Mouse (Mus musculus) central nervous system, embryonic 14 days (tissue): ENCODE data around the gene Noxa1. TPM values are rescaled to one million over a fixed set of nuclear protein-coding genes. Genes with fewer than 3 reads are reported as not detected.

Source experiments
- polyA plus RNA-seq: library from polyadenylated mRNA; depleted of rRNA; stranded (reverse); fragments of >200 nt; gene quantifications from 2 replicates; pipeline ENCODE4 v1.2.3, GENCODE M21; 2012; rRNA removed

Noxa1 gene
- 0.24 TPM in 1 of 2 replicates, not detected in the other for polyA plus RNA-seq

GRCm38 (mm10) chr2:25095109-25095850 lies at the start of gene Noxa1:
Gene Noxa1 (minus strand): TSS chr2:25095149.

GRCm38 (mm10) chr2:25080076-25080475 lies 14.9 kb downstream of the Noxa1 start, which contains the start of gene Entpd8:
Gene Entpd8 (plus strand): TSS chr2:25080304.

GRCm38 (mm10) chr2:25054221-25055067 lies 40.5 kb downstream of the Noxa1 start, which contains the start of gene Nsmf:
Gene Nsmf (plus strand): TSS chr2:25054355.

Other genes with a start within 250 kb of the Noxa1 start
- gene Ehmt1, start 175.5 kb downstream of the Noxa1 start, polyA plus RNA-seq: 121 and 131 TPM in 2 replicates
- gene Arrdc1, start 159.9 kb downstream of the Noxa1 start, polyA plus RNA-seq: 56.1 and 59.7 TPM in 2 replicates
- gene Zmynd19, start 145.4 kb downstream of the Noxa1 start, polyA plus RNA-seq: 37.8 and 41.6 TPM in 2 replicates
- 36.8 TPM in 2 replicates for gene Dph7, start 132.7 kb downstream of the Noxa1 start, polyA plus RNA-seq
- 109 and 115 TPM in 2 replicates for gene Mrpl41, start 120.1 kb downstream of the Noxa1 start, polyA plus RNA-seq
- gene Pnpla7, start 119.1 kb downstream of the Noxa1 start, polyA plus RNA-seq: 6.6 and 6.9 TPM in 2 replicates
- 192 and 216 TPM in 2 replicates for gene Nsmf, start 40.8 kb downstream of the Noxa1 start, polyA plus RNA-seq
- 0.07 TPM in 1 of 2 replicates, not detected in the other for gene Entpd8, start 14.8 kb downstream of the Noxa1 start, polyA plus RNA-seq
- 37.0 and 53.2 TPM in 2 replicates for gene Nrarp, start 85.6 kb upstream of the Noxa1 start, polyA plus RNA-seq
- 1.8 and 2.2 TPM in 2 replicates for gene Tor4a, start 101.7 kb upstream of the Noxa1 start, polyA plus RNA-seq
- gene Nelfb, start 116.3 kb upstream of the Noxa1 start, polyA plus RNA-seq: 79.8 and 89.6 TPM in 2 replicates
- not detected in 2 replicates for gene Stpg3, start 119.5 kb upstream of the Noxa1 start, polyA plus RNA-seq
- 0.13 and 0.33 TPM in 2 replicates for gene Fam166a, start 123.6 kb upstream of the Noxa1 start, polyA plus RNA-seq
- gene Tubb4b, start 129.6 kb upstream of the Noxa1 start, polyA plus RNA-seq: 415 and 443 TPM in 2 replicates
- not detected in 2 replicates for gene Slc34a3, start 139.2 kb upstream of the Noxa1 start, polyA plus RNA-seq
- not detected in 2 replicates for gene Rnf224, start 141.6 kb upstream of the Noxa1 start, polyA plus RNA-seq
- gene Rnf208, start 147.1 kb upstream of the Noxa1 start, polyA plus RNA-seq: 91.0 and 95.4 TPM in 2 replicates
- 0.06 and 0.34 TPM in 2 replicates for gene Cysrt1, start 147.3 kb upstream of the Noxa1 start, polyA plus RNA-seq
- gene AL732309.1, start 151.7 kb upstream of the Noxa1 start, polyA plus RNA-seq: 16.3 and 16.9 TPM in 2 replicates
- 24.3 and 25.3 TPM in 2 replicates for gene Tmem203, start 160.3 kb upstream of the Noxa1 start, polyA plus RNA-seq
- gene Tprn, start 167.5 kb upstream of the Noxa1 start, polyA plus RNA-seq: 9.4 and 10.5 TPM in 2 replicates
- 122 and 127 TPM in 2 replicates for gene Ssna1, start 177.3 kb upstream of the Noxa1 start, polyA plus RNA-seq
- 121 and 122 TPM in 2 replicates for gene Anapc2, start 177.3 kb upstream of the Noxa1 start, polyA plus RNA-seq
- gene Tmem210, start 193.0 kb upstream of the Noxa1 start, polyA plus RNA-seq: not detected in 2 replicates
- gene Lrrc26, start 194.8 kb upstream of the Noxa1 start, polyA plus RNA-seq: 0.08 TPM in 1 of 2 replicates, not detected in the other
- 23.9 and 26.6 TPM in 2 replicates for gene Grin1, start 224.0 kb upstream of the Noxa1 start, polyA plus RNA-seq
- 28.2 and 34.0 TPM in 2 replicates for gene Man1b1, start 237.2 kb upstream of the Noxa1 start, polyA plus RNA-seq